Mouse (Mus musculus) cerebellum, adult 18-20 months (tissue): ENCODE data around the gene Gm10719.
"Not testable (repeated sequence)": the region's sequence is repeated elsewhere in the genome, so short reads cannot be mapped to it uniquely, and the experiment has no call there.

Source experiments
- DNase-seq, 2 experiments: peaks; one replicate each; pipeline ENCODE4 v3.0.0; 2021

Gene Gm10719

DNA sequence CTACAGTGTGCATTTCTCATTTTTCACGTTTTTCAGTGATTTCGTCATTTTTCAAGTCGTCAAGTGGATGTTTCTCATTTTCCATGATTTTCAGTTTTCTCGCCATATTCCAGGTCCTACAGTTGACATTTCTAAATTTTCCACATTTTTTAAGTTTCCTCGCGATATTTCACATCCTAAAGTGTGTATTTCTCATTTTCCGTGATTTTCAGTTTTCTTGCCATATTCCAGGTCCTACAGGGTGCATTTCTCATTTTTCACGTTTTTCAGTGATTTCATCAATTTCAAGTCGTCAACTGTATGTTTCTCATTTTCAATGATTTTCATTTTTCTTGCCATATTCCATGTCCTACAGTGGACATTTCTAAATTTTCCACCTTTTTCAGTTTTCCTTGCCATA lies at the start of gene Gm10719:
Gene Gm10719, plus strand, starts transcription at position 301 of the 400 bp plus-strand sequence.
- not testable (repeated sequence) for DNase-seq

- peak in 1 of 2 experiments; percentile 3 for DNase-seq
Measured at GRCm38 (mm10) chr9:3000445-3000972, 16.7 kb upstream of the Gm10719 start, which contains the start of gene Gm10722. Gene Gm10722 (plus strand): TSS chr9:3000922.

DNA sequence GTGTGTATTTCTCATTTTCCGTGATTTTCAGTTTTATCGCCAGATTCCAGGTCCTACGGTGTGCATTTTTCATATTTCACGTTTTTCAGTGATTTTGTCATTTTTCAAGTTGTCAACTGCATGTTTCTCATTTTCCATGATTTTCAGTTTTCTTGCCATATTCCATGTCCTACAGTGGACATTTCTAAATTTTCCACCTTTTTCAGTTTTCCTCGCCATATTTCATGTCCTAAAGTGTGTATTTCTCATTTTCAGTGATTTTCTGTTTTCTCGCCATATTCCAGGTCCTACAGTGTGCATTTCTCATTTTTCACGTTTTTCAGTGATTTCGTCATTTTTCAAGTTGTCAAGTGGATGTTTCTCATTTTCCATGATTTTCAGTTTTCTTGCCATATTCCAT lies 16.2 kb upstream of the Gm10719 start:
- peak in 1 of 2 experiments; percentile 3 for DNase-seq

- DNase-seq = peak; percentile 79 to 91
Measured at GRCm38 (mm10) chr9:3001948-3002659, 15.1 kb upstream of the Gm10719 start.

DNA sequence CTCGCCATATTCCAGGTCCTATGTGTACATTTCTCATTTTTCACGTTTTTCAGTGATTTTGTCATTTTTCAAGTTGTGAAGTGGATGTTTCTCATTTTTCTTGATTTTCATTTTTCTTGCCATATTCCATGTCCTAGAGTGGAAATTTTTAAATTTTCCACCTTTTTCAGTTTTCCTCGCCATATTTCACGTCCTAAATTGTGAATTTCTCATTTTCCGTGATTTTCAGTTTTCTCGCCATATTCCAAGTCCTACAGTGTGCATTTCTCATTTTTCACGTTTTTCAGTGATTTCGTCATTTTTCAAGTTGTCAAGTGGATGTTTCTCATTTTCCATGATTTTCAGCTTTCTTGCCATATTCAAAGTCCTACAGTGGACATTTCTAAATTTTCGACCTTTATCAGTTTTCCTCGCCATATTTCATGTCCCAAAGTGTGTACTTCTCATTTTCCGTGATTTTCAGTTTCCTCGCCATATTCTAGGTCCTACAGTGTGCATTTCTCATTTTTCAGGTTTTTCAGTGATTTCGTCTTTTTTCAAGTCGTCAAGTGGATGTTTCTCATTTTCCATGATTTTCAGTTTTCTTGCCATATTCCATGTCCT lies 14.3 kb upstream of the Gm10719 start, which contains the start of gene Gm11168:
Gene Gm11168, plus strand, starts transcription at position 553 of the 603 bp plus-strand sequence.
- not testable (repeated sequence) for DNase-seq

GRCm38 (mm10) chr9:3006179-3006578 lies 11.0 kb upstream of the Gm10719 start:
- DNase-seq = not testable (repeated sequence)

- DNase-seq = peak; percentile 20 to 80
Measured at GRCm38 (mm10) chr9:3006636-3007035, 10.6 kb upstream of the Gm10719 start.

DNA sequence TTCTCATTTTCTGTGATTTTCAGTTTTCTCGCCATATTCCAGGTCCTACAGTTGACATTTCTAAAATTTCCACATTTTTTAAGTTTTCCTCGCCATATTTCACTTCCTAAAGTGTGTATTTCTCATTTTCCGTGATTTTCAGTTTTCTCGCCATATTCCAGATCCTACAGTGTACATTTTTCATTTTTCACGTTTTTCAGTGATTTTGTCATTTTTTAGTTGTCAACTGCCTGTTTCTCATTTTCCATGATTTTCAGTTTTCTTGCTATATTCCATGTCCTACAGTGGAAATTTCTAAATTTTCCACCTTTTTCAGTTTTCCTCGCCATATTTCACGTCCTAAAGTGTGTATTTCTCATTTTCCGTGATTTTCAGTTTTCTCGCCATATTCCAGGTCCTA lies 9.9 kb upstream of the Gm10719 start:
- DNase-seq = not testable (repeated sequence)

GRCm38 (mm10) chr9:3009331-3009730 lies 7.9 kb upstream of the Gm10719 start:
- not testable (repeated sequence) for DNase-seq

GRCm38 (mm10) chr9:3012054-3012621 lies 5.1 kb upstream of the Gm10719 start:
- not testable (repeated sequence) for DNase-seq

GRCm38 (mm10) chr9:3012733-3013279 lies 4.4 kb upstream of the Gm10719 start, which contains the start of gene Gm10721:
Gene Gm10721 (plus strand): TSS chr9:3013140.
- not testable (repeated sequence) for DNase-seq

DNA sequence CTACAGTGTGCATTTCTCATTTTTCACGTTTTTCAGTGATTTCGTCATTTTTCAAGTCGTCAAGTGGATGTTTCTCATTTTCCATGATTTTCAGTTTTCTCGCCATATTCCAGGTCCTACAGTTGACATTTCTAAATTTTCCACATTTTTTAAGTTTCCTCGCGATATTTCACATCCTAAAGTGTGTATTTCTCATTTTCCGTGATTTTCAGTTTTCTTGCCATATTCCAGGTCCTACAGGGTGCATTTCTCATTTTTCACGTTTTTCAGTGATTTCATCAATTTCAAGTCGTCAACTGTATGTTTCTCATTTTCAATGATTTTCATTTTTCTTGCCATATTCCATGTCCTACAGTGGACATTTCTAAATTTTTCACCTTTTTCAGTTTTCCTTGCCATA lies 1.9 kb upstream of the Gm10719 start, which contains the start of gene Gm10720:
Gene Gm10720, plus strand, starts transcription at position 301 of the 400 bp plus-strand sequence.
- DNase-seq = not testable (repeated sequence)

- DNase-seq = not testable (repeated sequence)
Measured at GRCm38 (mm10) chr9:3015896-3016295, 1.3 kb upstream of the Gm10719 start.

DNA sequence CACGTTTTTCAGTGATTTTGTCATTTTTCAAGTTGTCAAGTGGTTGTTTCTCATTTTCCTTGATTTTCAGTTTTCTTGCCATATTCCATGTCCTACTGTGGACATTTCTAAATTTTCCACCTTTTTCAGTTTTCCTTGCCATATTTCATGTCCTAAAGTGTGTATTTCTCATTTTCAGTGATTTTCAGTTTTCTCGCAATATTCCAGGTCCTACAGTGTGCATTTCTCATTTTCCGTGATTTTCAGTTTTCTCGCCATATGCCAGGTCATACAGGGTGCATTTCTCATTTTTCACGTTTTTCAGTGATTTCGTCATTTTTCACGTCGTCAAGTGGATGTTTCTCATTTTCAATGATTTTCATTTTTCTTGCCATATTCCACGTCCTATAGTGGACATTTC lies 1.7 kb downstream of the Gm10719 start:
- peak in 1 of 2 experiments; percentile 5 for DNase-seq

- peak; percentile 29 to 41 for DNase-seq
Measured at GRCm38 (mm10) chr9:3019835-3020727, 2.9 kb downstream of the Gm10719 start.

GRCm38 (mm10) chr9:3022316-3023008 lies 5.3 kb downstream of the Gm10719 start:
- peak; percentile 34 to 60 for DNase-seq

DNA sequence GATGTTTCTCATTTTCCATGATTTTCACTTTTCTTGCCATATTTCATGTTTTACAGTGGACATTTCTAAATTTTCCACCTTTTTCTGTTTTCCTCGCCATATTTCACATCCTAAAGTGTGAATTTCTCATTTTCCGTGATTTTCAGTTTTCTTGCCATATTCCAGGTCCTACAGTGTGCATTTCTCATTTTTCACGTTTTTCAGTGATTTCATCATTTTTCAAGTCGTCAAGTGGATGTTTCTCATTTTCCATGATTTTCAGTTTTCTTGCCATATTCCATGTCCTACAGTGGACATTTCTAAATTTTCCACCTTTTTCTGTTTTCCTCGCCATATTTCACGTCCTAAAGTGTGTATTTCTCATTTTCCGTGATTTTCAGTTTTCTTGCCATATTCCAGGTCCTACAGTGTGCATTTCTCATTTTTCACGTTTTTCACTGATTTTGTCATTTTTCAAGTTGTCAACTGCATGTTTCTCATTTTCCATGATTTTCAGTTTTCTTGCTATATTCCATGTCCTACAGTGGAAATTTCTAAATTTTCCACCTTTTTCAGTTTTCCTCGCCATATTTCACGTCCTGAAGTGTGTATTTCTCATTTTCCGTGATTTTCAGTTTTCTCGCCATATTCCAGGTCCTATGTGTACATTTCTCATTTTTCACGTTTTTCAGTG lies 6.2 kb downstream of the Gm10719 start, which contains the start of gene Gm10718:
Gene Gm10718, plus strand, starts transcription at position 236 of the 673 bp plus-strand sequence.
- DNase-seq = peak in 1 of 2 experiments; percentile 1

DNA sequence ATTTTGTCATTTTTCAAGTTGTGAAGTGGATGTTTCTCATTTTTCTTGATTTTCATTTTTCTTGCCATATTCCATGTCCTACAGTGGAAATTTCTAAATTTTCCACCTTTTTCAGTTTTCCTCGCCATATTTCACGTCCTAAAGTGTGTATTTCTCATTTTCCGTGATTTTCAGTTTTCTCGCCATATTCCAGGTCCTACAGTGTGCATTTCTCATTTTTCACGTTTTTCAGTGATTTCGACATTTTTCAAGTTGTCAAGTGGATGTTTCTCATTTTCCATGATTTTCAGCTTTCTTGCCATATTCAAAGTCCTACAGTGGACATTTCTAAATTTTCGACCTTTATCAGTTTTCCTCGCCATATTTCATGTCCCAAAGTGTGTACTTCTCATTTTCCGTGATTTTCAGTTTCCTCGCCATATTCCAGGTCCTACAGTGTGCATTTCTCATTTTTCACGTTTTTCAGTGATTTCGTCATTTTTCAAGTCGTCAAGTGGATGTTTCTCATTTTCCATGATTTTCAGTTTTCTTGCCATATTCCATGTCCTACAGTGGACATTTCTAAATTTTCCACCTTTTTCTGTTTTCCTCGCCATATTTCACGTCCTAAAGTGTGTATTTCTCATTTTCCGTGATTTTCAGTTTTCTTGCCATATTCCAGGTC lies 6.9 kb downstream of the Gm10719 start:
- DNase-seq = peak; percentile 14 to 55

DNA sequence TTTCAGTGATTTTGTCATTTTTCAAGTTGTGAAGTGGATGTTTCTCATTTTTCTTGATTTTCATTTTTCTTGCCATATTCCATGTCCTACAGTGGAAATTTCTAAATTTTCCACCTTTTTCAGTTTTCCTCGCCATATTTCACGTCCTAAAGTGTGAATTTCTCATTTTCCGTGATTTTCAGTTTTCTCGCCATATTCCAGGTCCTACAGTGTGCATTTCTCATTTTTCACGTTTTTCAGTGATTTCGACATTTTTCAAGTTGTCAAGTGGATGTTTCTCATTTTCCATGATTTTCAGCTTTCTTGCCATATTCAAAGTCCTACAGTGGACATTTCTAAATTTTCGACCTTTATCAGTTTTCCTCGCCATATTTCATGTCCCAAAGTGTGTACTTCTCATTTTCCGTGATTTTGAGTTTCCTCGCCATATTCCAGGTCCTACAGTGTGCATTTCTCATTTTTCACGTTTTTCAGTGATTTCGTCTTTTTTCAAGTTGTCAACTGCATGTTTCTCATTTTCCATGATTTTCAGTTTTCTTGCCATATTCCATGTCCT lies 7.8 kb downstream of the Gm10719 start, which contains the start of gene Gm10717:
Gene Gm10717, plus strand, starts transcription at position 506 of the 556 bp plus-strand sequence.
- peak; percentile 9 to 26 for DNase-seq
